Comparison of ENCODE assay signal across 25 mouse cellular contexts in the genomic region with DNA sequence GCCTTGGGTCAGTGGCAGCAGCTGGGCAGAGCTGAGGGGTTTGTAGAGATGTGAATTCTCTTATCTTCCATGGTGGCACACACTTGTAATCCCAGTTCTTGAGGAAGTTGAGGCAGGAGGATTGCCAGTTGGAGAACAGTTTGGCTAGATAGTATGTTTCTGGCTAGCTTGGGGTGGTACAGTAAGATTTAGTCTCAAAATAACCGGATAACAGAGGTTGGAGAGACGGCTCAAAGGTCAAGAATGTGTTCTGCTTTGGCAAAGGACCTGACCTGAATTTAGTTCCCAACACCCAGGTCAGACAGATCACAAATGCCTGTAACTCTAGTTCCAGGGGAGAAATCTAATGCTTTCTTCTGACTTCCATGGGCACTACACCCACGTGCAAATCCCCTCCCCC. TPM values are rescaled to one million over a fixed set of nuclear protein-coding genes. Genes with fewer than 3 reads are reported as not detected.
DNase-seq lines count a peak whose midpoint lies in the region; ATAC-seq lines count a peak whose summit lies in the region.
"Had no signal": no experiment of that assay in that cellular context is flagged by ENCODE, and none has a peak within 500 bp of the region (broad histone marks: within the 10 kb centered on the region; RNA-seq: fewer than 3 reads in every experiment).

No protein-coding gene starts in this region.

- 56% methylated on average over 3 of the region's 3 CpGs for WGBS in heart, embryonic 12.5 days
- 55% methylated on average over 3 of the region's 3 CpGs for WGBS in kidney, embryonic 16.5 days
- WGBS in embryonic facial prominence, embryonic 10.5 days: 42% methylated on average over 3 of the region's 3 CpGs
- 70% methylated on average over 3 of the region's 3 CpGs for WGBS in limb, embryonic 12.5 days

- no peak for ATAC-seq in heart, embryonic 12.5 days (ENCODE audit: insufficient number of reproducible peaks, low FRiP score)
- ATAC-seq in kidney, embryonic 16.5 days (ENCODE audit: low FRiP score, low TSS enrichment): no peak
- ATAC-seq in limb, embryonic 12.5 days (ENCODE audit: insufficient number of reproducible peaks, insufficient read depth, low FRiP score, low TSS enrichment, low read depth): no peak
- ATAC-seq: Patski had no signal

- peak overlapping the region; percentile 81 for H3K27ac ChIP-seq in heart, embryonic 12.5 days (ENCODE audit: poor library complexity, severe bottlenecking)
- H3K27ac ChIP-seq in kidney, embryonic 16.5 days (ENCODE audit: low read length): no peak overlapping the region
- peak overlapping the region; percentile 48 for H3K27ac ChIP-seq in embryonic facial prominence, embryonic 10.5 days (replicated peaks)
- H3K27ac ChIP-seq in limb, embryonic 12.5 days: peak overlapping the region; percentile 70
- H3K27ac ChIP-seq: forebrain, embryonic 12.5 days; hindbrain, embryonic 14.5 days; kidney, postnatal 0 days; liver, embryonic 13.5 days; macrophage had no signal

- H3K27me3 ChIP-seq in heart, embryonic 12.5 days (replicated peaks): no peaks in the 10 kb centered on the region
- H3K27me3 ChIP-seq in kidney, embryonic 16.5 days (ENCODE audit: insufficient read depth, low read length): no peaks in the 10 kb centered on the region
- H3K27me3 ChIP-seq in embryonic facial prominence, embryonic 10.5 days (replicated peaks; ENCODE audit: low read depth, poor library complexity, severe bottlenecking): no peaks in the 10 kb centered on the region
- no peaks in the 10 kb centered on the region for H3K27me3 ChIP-seq in limb, embryonic 12.5 days
- H3K27me3 ChIP-seq: embryonic facial prominence, embryonic 12.5 days; liver, embryonic 13.5 days; Patski had no signal

- no peaks in the 10 kb centered on the region for H3K9me3 ChIP-seq in heart, embryonic 12.5 days (replicated peaks)
- no peaks in the 10 kb centered on the region for H3K9me3 ChIP-seq in kidney, embryonic 16.5 days (ENCODE audit: low read length)
- no peaks in the 10 kb centered on the region for H3K9me3 ChIP-seq in embryonic facial prominence, embryonic 10.5 days
- H3K9me3 ChIP-seq in limb, embryonic 12.5 days: no peaks in the 10 kb centered on the region
- H3K9me3 ChIP-seq: embryonic facial prominence, embryonic 12.5 days; forebrain, embryonic 12.5 days; liver, embryonic 13.5 days had no signal

- H3K36me3 ChIP-seq in heart, embryonic 12.5 days: peaks cover 20% of the 10 kb centered on the region
- 0 out of 2 replicates have a peak, but pooled peaks cover 2% of the 10 kb centered on the region for H3K36me3 ChIP-seq in kidney, embryonic 16.5 days (ENCODE audit: insufficient read depth, low read length)
- no peaks in the 10 kb centered on the region for H3K36me3 ChIP-seq in embryonic facial prominence, embryonic 10.5 days (replicated peaks)
- peaks cover 25% of the 10 kb centered on the region for H3K36me3 ChIP-seq in limb, embryonic 12.5 days
- H3K36me3 ChIP-seq: embryonic facial prominence, embryonic 12.5 days; forebrain, embryonic 12.5 days; liver, embryonic 13.5 days had no signal

- peaks cover 38% of the 10 kb centered on the region for H3K4me1 ChIP-seq in heart, embryonic 12.5 days (replicated peaks)
- no peaks in the 10 kb centered on the region for H3K4me1 ChIP-seq in kidney, embryonic 16.5 days (ENCODE audit: insufficient read depth, low read length)
- H3K4me1 ChIP-seq in embryonic facial prominence, embryonic 10.5 days: peaks cover 27% of the 10 kb centered on the region
- H3K4me1 ChIP-seq in limb, embryonic 12.5 days (replicated peaks): peaks cover 46% of the 10 kb centered on the region
- H3K4me1 ChIP-seq: liver, embryonic 13.5 days had no signal

- no peak for DNase-seq in heart, adult 9 months (ENCODE audit: low spot score in 2 of 2)
- peak; percentile 41 for DNase-seq in kidney, adult 9 months
- DNase-seq in embryonic facial prominence, embryonic 10.5 days (ENCODE audit: low spot score): no peak
- no peak for DNase-seq in cerebellum, postnatal 14 days
- DNase-seq: adrenal gland, postnatal 10 days; cerebellum, adult 8-10 months; cerebellum, postnatal 36 days; forebrain, postnatal 0 days; gastrocnemius, postnatal 10 days; kidney, adult 11 months; layer of hippocampus, adult 9-11 months; liver, embryonic 13.5 days; lung, adult 2 months; lung, postnatal 10 days; thymus, adult 2 months; thymus, postnatal 36 days had no signal

- no peak overlapping the region for H3K4me3 ChIP-seq in heart, embryonic 12.5 days
- no peak overlapping the region for H3K4me3 ChIP-seq in kidney, embryonic 16.5 days (ENCODE audit: low read length)
- no peak overlapping the region for H3K4me3 ChIP-seq in embryonic facial prominence, embryonic 10.5 days
- no peak overlapping the region for H3K4me3 ChIP-seq in limb, embryonic 12.5 days (replicated peaks)
- H3K4me3 ChIP-seq: embryonic facial prominence, embryonic 12.5 days; forebrain, embryonic 12.5 days; liver, embryonic 13.5 days had no signal

- H3K9ac ChIP-seq in heart, embryonic 12.5 days: no peak overlapping the region
- H3K9ac ChIP-seq in kidney, embryonic 16.5 days (replicated peaks; ENCODE audit: low read length): no peak overlapping the region
- H3K9ac ChIP-seq in limb, embryonic 12.5 days (replicated peaks): no peak overlapping the region
- H3K9ac ChIP-seq: embryonic facial prominence, embryonic 12.5 days; forebrain, embryonic 12.5 days; forebrain, postnatal 0 days; hindbrain, embryonic 14.5 days; liver, embryonic 13.5 days had no signal

- no peak overlapping the region for H3K4me2 ChIP-seq in heart, embryonic 12.5 days
- H3K4me2 ChIP-seq in kidney, embryonic 16.5 days (replicated peaks; ENCODE audit: low read depth, low read length): no peak overlapping the region
- H3K4me2 ChIP-seq in limb, embryonic 12.5 days: no peak overlapping the region
- H3K4me2 ChIP-seq: embryonic facial prominence, embryonic 12.5 days; liver, embryonic 13.5 days had no signal

RNA-seq across cellular contexts. Expression of a gene that starts 15.3 kb away (rescaled TPM):
- 58.8 and 59.3 TPM in 2 replicates for polyA plus RNA-seq in heart, embryonic 12.5 days (2016; fragmentation: Nextera tagmentation; extraction: Ambion mirVana)
- polyA plus RNA-seq in kidney, embryonic 16.5 days (2015; fragmentation: Nextera tagmentation; extraction: Ambion mirVana): 40.2 and 41.1 TPM in 2 replicates
- polyA plus RNA-seq in embryonic facial prominence, embryonic 10.5 days (2016; fragmentation: Nextera tagmentation; extraction: Ambion mirVana): 7.0 and 8.5 TPM in 2 replicates
- 43.8 and 52.8 TPM in 2 replicates for polyA plus RNA-seq in limb, embryonic 12.5 days (2016; fragmentation: Nextera tagmentation; extraction: Ambion mirVana)
